Mouse (Mus musculus) liver, embryonic 11.5 days (tissue): ENCODE data around the gene Rabl6. TPM values are rescaled to one million over a fixed set of nuclear protein-coding genes. Genes with fewer than 3 reads are reported as not detected.

ENCODE experiments used
- ATAC-seq: fragments of 200-750 bp; cut with Nextera tagmentation; replicated peaks from 2 replicates; pipeline ENCODE4 v1.8.0; 2017; ENCODE audit warnings: moderate number of reproducible peaks, mild to moderate bottlenecking, moderate TSS enrichment, moderate library complexity; ENCODE audit not compliant: low FRiP score
- DNase-seq: peaks from one replicate; pipeline ENCODE4 v3.0.0-alpha.2; 2017; ENCODE audit warnings: low spot score
- H3K27ac ChIP-seq: fragments of 300-500 bp; sonication (generic); 2 replicates; pipeline ENCODE4 v1.5.1; 2014; ENCODE audit warnings: mild to moderate bottlenecking, low read depth, low read length, control low read depth
- H3K27me3 ChIP-seq: fragments of 300-500 bp; sonication (generic); replicated peaks from 2 replicates; pipeline ENCODE4 v1.6.1; 2014; ENCODE audit warnings: low read length, mixed read lengths; ENCODE audit not compliant: control insufficient read depth, insufficient read depth
- H3K36me3 ChIP-seq: fragments of 300-500 bp; sonication (generic); 2 replicates; pipeline ENCODE4 v1.6.1; 2014; ENCODE audit warnings: mild to moderate bottlenecking, low read length, moderate library complexity, mixed read lengths; ENCODE audit not compliant: control insufficient read depth, insufficient read depth
- H3K4me1 ChIP-seq: fragments of 300-500 bp; sonication (generic); replicated peaks from 2 replicates; pipeline ENCODE4 v1.6.1; 2014; ENCODE audit warnings: low read length, mixed read lengths; ENCODE audit not compliant: control insufficient read depth, insufficient read depth
- H3K4me2 ChIP-seq: fragments of 300-500 bp; sonication (generic); 2 replicates; pipeline ENCODE4 v1.6.1; 2014; ENCODE audit warnings: mild to moderate bottlenecking, control low read depth, moderate library complexity
- H3K4me3 ChIP-seq: fragments of 300-500 bp; sonication (generic); 2 replicates; pipeline ENCODE4 v1.5.1; 2014; ENCODE audit warnings: low read depth, low read length, control low read depth
- H3K9ac ChIP-seq: fragments of 300-500 bp; sonication (generic); 2 replicates; pipeline ENCODE4 v1.6.1; 2014; ENCODE audit warnings: low read depth, low read length, control low read depth
- H3K9me3 ChIP-seq: fragments of 300-500 bp; sonication (generic); 2 replicates; pipeline ENCODE4 v1.6.1; 2016; ENCODE audit warnings: low read length, inconsistent platforms, mixed read lengths; ENCODE audit not compliant: control insufficient read depth
- WGBS: fragments of 180-500 bp; shearing (Covaris S2); extraction: QIAGEN DNeasy Blood & Tissue Kit; methylation state at CpG from one replicate; pipeline ENCODE4 v1.1.7; 2014; 5-methylcytosine and 5-hydroxymethylcytosine counted together
- polyA plus RNA-seq: library from polyadenylated mRNA; unstranded; fragments of >200 nt; fragmentation: Nextera tagmentation; extraction: Ambion mirVana; gene quantifications from 2 replicates; pipeline ENCODE4 v1.2.1, GENCODE M21; 2014

The Rabl6 gene
- polyA plus RNA-seq, 1 experiment from 2014 or later = 67.7 TPM

DNA sequence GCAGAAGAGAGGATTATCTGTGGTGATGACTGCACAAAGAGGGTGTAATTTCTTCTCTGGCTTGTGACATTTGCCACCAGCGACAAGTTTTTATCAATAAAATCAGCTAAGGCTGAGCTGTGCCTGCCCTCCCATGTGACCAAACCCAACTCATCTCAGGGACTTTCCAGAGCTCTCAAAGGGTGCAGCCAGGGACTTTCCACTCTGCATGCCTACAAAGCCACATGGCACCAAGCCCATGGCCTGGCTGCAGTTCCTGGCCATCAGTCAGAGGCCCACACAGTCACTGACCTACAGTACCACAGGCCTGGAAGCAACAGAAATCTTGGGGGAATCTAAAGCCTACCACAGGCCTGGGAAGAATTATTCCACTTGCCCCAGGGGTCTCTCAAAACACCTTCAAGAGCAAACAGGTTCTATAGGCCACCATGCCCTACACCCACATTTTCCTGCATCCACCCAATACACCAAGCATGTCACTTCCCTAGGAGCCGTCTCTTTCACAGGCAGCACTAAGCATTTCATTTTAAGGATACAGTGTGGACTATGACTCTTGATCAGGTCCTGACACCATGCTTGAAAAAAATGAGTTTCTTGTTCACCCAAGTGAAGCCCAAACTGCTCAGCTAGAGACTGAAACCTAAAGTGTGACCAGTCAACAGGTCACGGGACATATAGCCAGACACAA lies 74.0 kb downstream of the Rabl6 start:
- peaks cover 24% of the 10 kb centered on the region for H3K36me3 ChIP-seq
- WGBS = 81% methylated on average over 3 of the region's 3 CpGs
- ATAC-seq = no peak

GRCm38 (mm10) chr2:25533707-25534106 lies 74.6 kb downstream of the Rabl6 start:
- Histone ChIP-seq H3K9me3 (no peaks in the 10 kb centered on the region), H3K4me1 (no peaks in the 10 kb centered on the region), H3K27me3 (no peaks in the 10 kb centered on the region), H3K4me2 (no peak overlapping the region), H3K36me3 (peaks cover 30% of the 10 kb centered on the region), H3K4me3 (no peak overlapping the region), H3K9ac (no peak overlapping the region), H3K27ac (no peak overlapping the region)
- no peak for DNase-seq
- WGBS = 90% methylated on average over 2 of the region's 2 CpGs
- ATAC-seq = no peak

More for the DNA sequence above, 74.0 kb downstream of the Rabl6 start:
- Histone ChIP-seq H3K4me3 (no peak overlapping the region), H3K27me3 (no peaks in the 10 kb centered on the region), H3K9ac (no peak overlapping the region), H3K27ac (no peak overlapping the region), H3K9me3 (no peaks in the 10 kb centered on the region), H3K4me1 (no peaks in the 10 kb centered on the region), H3K4me2 (no peak overlapping the region)
- no peak for DNase-seq

Other genes starting within 250 kb of the Rabl6 start
- 15.6 and 17.8 TPM in 2 replicates for gene Uap1l1, start 242.8 kb downstream of the Rabl6 start, polyA plus RNA-seq
- gene Sapcd2, start 236.2 kb downstream of the Rabl6 start, polyA plus RNA-seq = 45.3 and 51.0 TPM in 2 replicates
- gene Entpd2, start 212.6 kb downstream of the Rabl6 start, polyA plus RNA-seq = 0.25 and 0.45 TPM in 2 replicates
- gene Npdc1, start 209.2 kb downstream of the Rabl6 start, polyA plus RNA-seq = 7.0 and 8.1 TPM in 2 replicates
- 0.09 TPM in 1 of 2 replicates, not detected in the other for gene Fut7, start 185.3 kb downstream of the Rabl6 start, polyA plus RNA-seq
- 3.9 and 4.5 TPM in 2 replicates for gene Abca2, start 179.8 kb downstream of the Rabl6 start, polyA plus RNA-seq
- gene Clic3, start 151.7 kb downstream of the Rabl6 start, polyA plus RNA-seq = 0.21 TPM in 1 of 2 replicates, not detected in the other
- gene Paxx, start 147.4 kb downstream of the Rabl6 start, polyA plus RNA-seq = 9.2 and 14.3 TPM in 2 replicates
- gene Ptgds, start 138.5 kb downstream of the Rabl6 start, polyA plus RNA-seq = not detected in 2 replicates
- not detected in 2 replicates for gene Lcn12, start 114.6 kb downstream of the Rabl6 start, polyA plus RNA-seq
- gene Fbxw5, start 107.8 kb downstream of the Rabl6 start, polyA plus RNA-seq = 63.3 and 63.6 TPM in 2 replicates
- 14.9 and 16.8 TPM in 2 replicates for gene C8g, start 106.8 kb downstream of the Rabl6 start, polyA plus RNA-seq
- 28.0 and 31.0 TPM in 2 replicates for gene Traf2, start 61.6 kb downstream of the Rabl6 start, polyA plus RNA-seq
- gene Edf1, start 50.7 kb downstream of the Rabl6 start, polyA plus RNA-seq = 367 and 380 TPM in 2 replicates
- 1.3 and 1.8 TPM in 2 replicates for gene Mamdc4, start 33.7 kb downstream of the Rabl6 start, polyA plus RNA-seq
- 112 and 116 TPM in 2 replicates for gene Phpt1, start 33.3 kb downstream of the Rabl6 start, polyA plus RNA-seq
- 0.21 TPM in 1 of 2 replicates, not detected in the other for gene Ajm1, start 26.8 kb downstream of the Rabl6 start, polyA plus RNA-seq
- 0.08 and 0.12 TPM in 2 replicates for gene Ccdc183, start 9.2 kb upstream of the Rabl6 start, polyA plus RNA-seq
- 12.1 and 13.4 TPM in 2 replicates for gene Tmem141, start 13.5 kb upstream of the Rabl6 start, polyA plus RNA-seq
- gene Fcna, start 19.5 kb upstream of the Rabl6 start, polyA plus RNA-seq = 31.1 and 33.4 TPM in 2 replicates
- gene Lcn8, start 44.6 kb upstream of the Rabl6 start, polyA plus RNA-seq = not detected in 2 replicates
- gene Lcn5, start 49.4 kb upstream of the Rabl6 start, polyA plus RNA-seq = not detected in 2 replicates
- gene Lcn6, start 68.3 kb upstream of the Rabl6 start, polyA plus RNA-seq = not detected in 2 replicates
- gene Lcn10, start 74.2 kb upstream of the Rabl6 start, polyA plus RNA-seq = not detected in 2 replicates
- not detected in 2 replicates for gene Obp2a, start 91.5 kb upstream of the Rabl6 start, polyA plus RNA-seq
- gene Bmyc, start 98.2 kb upstream of the Rabl6 start, polyA plus RNA-seq = 35.6 and 37.8 TPM in 2 replicates
- gene Obp2b, start 128.5 kb upstream of the Rabl6 start, polyA plus RNA-seq = not detected in 2 replicates
- not detected in 2 replicates for gene Lcn3, start 157.0 kb upstream of the Rabl6 start, polyA plus RNA-seq
- not detected in 2 replicates for gene Lcn11, start 168.5 kb upstream of the Rabl6 start, polyA plus RNA-seq
- not detected in 2 replicates for gene Gm13539, start 173.7 kb upstream of the Rabl6 start, polyA plus RNA-seq
- gene Glt6d1, start 207.3 kb upstream of the Rabl6 start, polyA plus RNA-seq = not detected in 2 replicates
- not detected in 2 replicates for gene Lcn9, start 214.6 kb upstream of the Rabl6 start, polyA plus RNA-seq
- gene Sohlh1, start 238.7 kb upstream of the Rabl6 start, polyA plus RNA-seq = not detected in 2 replicates